Mouse (Mus musculus): ENCODE measurements around the gene Usp32. TPM values are rescaled to one million over a fixed set of nuclear protein-coding genes. Genes with fewer than 3 reads are reported as not detected.

Gene Usp32
- polyA plus RNA-seq, 1 experiment = 54.3 TPM

- no peak for TF ChIP-seq POLR2A (IDR thresholded peaks at IDR 0.05; ENCODE audit: borderline replicate concordance, control insufficient read depth, low read depth, low read length)
- Histone ChIP-seq H3K27ac (ENCODE audit: control insufficient read depth, insufficient read depth, low read depth, low read length, poor library complexity) (no peak overlapping the region), H3K4me1 (ENCODE audit: control insufficient read depth, insufficient read depth, low read length) (no peaks in the 10 kb centered on the region), H3K4me3 (replicated peaks; ENCODE audit: control insufficient read depth, low read depth, low read length) (no peak overlapping the region)
- 71% methylated on average over 3 of the region's 3 CpGs for WGBS
Observed at GRCm38 (mm10) chr11:84972067-84972466, 167.9 kb downstream of the Usp32 start.

GRCm38 (mm10) chr11:84968775-84969174 lies 171.2 kb downstream of the Usp32 start:
- TF ChIP-seq CTCF (IDR thresholded peaks at IDR 0.05; ENCODE audit: control insufficient read depth, insufficient read depth, low read length) (no peak), POLR2A (IDR thresholded peaks at IDR 0.05; ENCODE audit: borderline replicate concordance, control insufficient read depth, low read depth, low read length) (no peak)
- Histone ChIP-seq H3K4me1 (ENCODE audit: control insufficient read depth, insufficient read depth, low read length) (no peaks in the 10 kb centered on the region), H3K4me3 (replicated peaks; ENCODE audit: control insufficient read depth, low read depth, low read length) (no peak overlapping the region), H3K27ac (ENCODE audit: control insufficient read depth, insufficient read depth, low read depth, low read length, poor library complexity) (no peak overlapping the region)
- 74% methylated on average over 6 of the region's 6 CpGs for WGBS

- H3K4me1 ChIP-seq (ENCODE audit: control insufficient read depth, insufficient read depth, low read length) = no peaks in the 10 kb centered on the region
Observed at GRCm38 (mm10) chr11:84968309-84968708, 171.7 kb downstream of the Usp32 start.

GRCm38 (mm10) chr11:84967113-84967512 lies 172.8 kb downstream of the Usp32 start:
- Histone ChIP-seq H3K4me1 (ENCODE audit: control insufficient read depth, insufficient read depth, low read length) (no peaks in the 10 kb centered on the region), H3K4me3 (replicated peaks; ENCODE audit: control insufficient read depth, low read depth, low read length) (no peak overlapping the region), H3K27ac (ENCODE audit: control insufficient read depth, insufficient read depth, low read depth, low read length, poor library complexity) (no peak overlapping the region)
- WGBS = 55% methylated on average over 5 of the region's 5 CpGs
- TF ChIP-seq POLR2A (IDR thresholded peaks at IDR 0.05; ENCODE audit: borderline replicate concordance, control insufficient read depth, low read depth, low read length) = no peak
- no peak for TF ChIP-seq CTCF (IDR thresholded peaks at IDR 0.05; ENCODE audit: control insufficient read depth, insufficient read depth, low read length)

More at GRCm38 (mm10) chr11:84968309-84968708, 171.7 kb downstream of the Usp32 start:
- Histone ChIP-seq H3K4me3 (replicated peaks; ENCODE audit: control insufficient read depth, low read depth, low read length) (no peak overlapping the region), H3K27ac (ENCODE audit: control insufficient read depth, insufficient read depth, low read depth, low read length, poor library complexity) (no peak overlapping the region)
- 62% methylated on average over 4 of the region's 4 CpGs for WGBS
- TF ChIP-seq POLR2A (IDR thresholded peaks at IDR 0.05; ENCODE audit: borderline replicate concordance, control insufficient read depth, low read depth, low read length) (no peak), CTCF (IDR thresholded peaks at IDR 0.05; ENCODE audit: control insufficient read depth, insufficient read depth, low read length) (no peak)

GRCm38 (mm10) chr11:84966696-84967095 lies 173.3 kb downstream of the Usp32 start:
- Histone ChIP-seq H3K27ac (ENCODE audit: control insufficient read depth, insufficient read depth, low read depth, low read length, poor library complexity) (no peak overlapping the region), H3K4me3 (replicated peaks; ENCODE audit: control insufficient read depth, low read depth, low read length) (no peak overlapping the region), H3K4me1 (ENCODE audit: control insufficient read depth, insufficient read depth, low read length) (no peaks in the 10 kb centered on the region)
- TF ChIP-seq POLR2A (IDR thresholded peaks at IDR 0.05; ENCODE audit: borderline replicate concordance, control insufficient read depth, low read depth, low read length) (no peak), CTCF (IDR thresholded peaks at IDR 0.05; ENCODE audit: control insufficient read depth, insufficient read depth, low read length) (no peak)
- WGBS = 85% methylated on average over 4 of the region's 4 CpGs

GRCm38 (mm10) chr11:84963556-84963955 lies 176.4 kb downstream of the Usp32 start:
- H3K4me1 ChIP-seq (ENCODE audit: control insufficient read depth, insufficient read depth, low read length) = no peaks in the 10 kb centered on the region
- WGBS = 72% methylated on average over 3 of the region's 3 CpGs
- H3K27ac ChIP-seq (ENCODE audit: control insufficient read depth, insufficient read depth, low read depth, low read length, poor library complexity) = no peak overlapping the region
- TF ChIP-seq CTCF (IDR thresholded peaks at IDR 0.05; ENCODE audit: control insufficient read depth, insufficient read depth, low read length) (no peak), POLR2A (IDR thresholded peaks at IDR 0.05; ENCODE audit: borderline replicate concordance, control insufficient read depth, low read depth, low read length) (no peak)
- H3K4me3 ChIP-seq (replicated peaks; ENCODE audit: control insufficient read depth, low read depth, low read length) = no peak overlapping the region

GRCm38 (mm10) chr11:84962536-84962935 lies 177.4 kb downstream of the Usp32 start:
- WGBS = 79% methylated on average over 4 of the region's 4 CpGs

GRCm38 (mm10) chr11:84961571-84961970 lies 178.4 kb downstream of the Usp32 start:
- no peak overlapping the region for H3K4me3 ChIP-seq (replicated peaks; ENCODE audit: control insufficient read depth, low read depth, low read length)
- no peak for TF ChIP-seq POLR2A (IDR thresholded peaks at IDR 0.05; ENCODE audit: borderline replicate concordance, control insufficient read depth, low read depth, low read length)
- no peak for TF ChIP-seq CTCF (IDR thresholded peaks at IDR 0.05; ENCODE audit: control insufficient read depth, insufficient read depth, low read length)
- WGBS = 79% methylated on average over 4 of the region's 4 CpGs
- H3K27ac ChIP-seq (ENCODE audit: control insufficient read depth, insufficient read depth, low read depth, low read length, poor library complexity) = no peak overlapping the region
- H3K4me1 ChIP-seq (ENCODE audit: control insufficient read depth, insufficient read depth, low read length) = no peaks in the 10 kb centered on the region

More at GRCm38 (mm10) chr11:84962536-84962935, 177.4 kb downstream of the Usp32 start:
- no peak for TF ChIP-seq POLR2A (IDR thresholded peaks at IDR 0.05; ENCODE audit: borderline replicate concordance, control insufficient read depth, low read depth, low read length)
- TF ChIP-seq CTCF (IDR thresholded peaks at IDR 0.05; ENCODE audit: control insufficient read depth, insufficient read depth, low read length) = no peak
- Histone ChIP-seq H3K4me3 (replicated peaks; ENCODE audit: control insufficient read depth, low read depth, low read length) (no peak overlapping the region), H3K4me1 (ENCODE audit: control insufficient read depth, insufficient read depth, low read length) (no peaks in the 10 kb centered on the region), H3K27ac (ENCODE audit: control insufficient read depth, insufficient read depth, low read depth, low read length, poor library complexity) (no peak overlapping the region)

- no peaks in the 10 kb centered on the region for H3K4me1 ChIP-seq (ENCODE audit: control insufficient read depth, insufficient read depth, low read length)
- H3K27ac ChIP-seq (ENCODE audit: control insufficient read depth, insufficient read depth, low read depth, low read length, poor library complexity) = no peak overlapping the region
- no peak overlapping the region for H3K4me3 ChIP-seq (replicated peaks; ENCODE audit: control insufficient read depth, low read depth, low read length)
- TF ChIP-seq POLR2A (IDR thresholded peaks at IDR 0.05; ENCODE audit: borderline replicate concordance, control insufficient read depth, low read depth, low read length) = no peak
- TF ChIP-seq CTCF (IDR thresholded peaks at IDR 0.05; ENCODE audit: control insufficient read depth, insufficient read depth, low read length) = no peak
- 70% methylated on average over 6 of the region's 6 CpGs for WGBS
Observed at GRCm38 (mm10) chr11:84960780-84961179, 179.2 kb downstream of the Usp32 start.

All from bone marrow, adult 2 months (tissue).